Mouse (Mus musculus): ENCODE measurements around the gene Smtn. TPM values are rescaled to one million over a fixed set of nuclear protein-coding genes. Genes with fewer than 3 reads are reported as not detected.

Gene Smtn
- polyA plus RNA-seq, 1 experiment from 2014 or later, result 75.1 TPM

DNA sequence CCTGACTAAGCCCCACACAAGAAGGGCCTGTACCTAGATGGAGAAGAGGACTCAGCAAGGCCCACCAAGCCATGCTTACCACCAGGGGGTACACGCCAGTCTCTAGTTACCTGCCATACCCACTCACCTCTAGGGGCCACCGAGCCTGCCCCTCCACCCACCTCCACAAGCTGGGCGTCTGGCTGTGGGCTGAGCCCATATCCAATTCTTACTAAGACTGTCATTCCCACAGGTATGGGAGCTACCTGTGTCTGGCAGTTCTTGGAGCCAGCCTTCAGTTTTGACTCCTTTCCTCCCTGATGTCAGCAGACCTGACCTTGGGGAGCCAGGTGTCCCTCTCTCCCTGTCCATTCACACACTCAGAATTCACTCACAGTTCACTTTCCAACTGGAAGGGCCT, 2.7 kb downstream of the Smtn start:
- peak; percentile 29 for TF ChIP-seq CTCF (IDR thresholded peaks at IDR 0.05; ENCODE audit: low read depth)

DNA sequence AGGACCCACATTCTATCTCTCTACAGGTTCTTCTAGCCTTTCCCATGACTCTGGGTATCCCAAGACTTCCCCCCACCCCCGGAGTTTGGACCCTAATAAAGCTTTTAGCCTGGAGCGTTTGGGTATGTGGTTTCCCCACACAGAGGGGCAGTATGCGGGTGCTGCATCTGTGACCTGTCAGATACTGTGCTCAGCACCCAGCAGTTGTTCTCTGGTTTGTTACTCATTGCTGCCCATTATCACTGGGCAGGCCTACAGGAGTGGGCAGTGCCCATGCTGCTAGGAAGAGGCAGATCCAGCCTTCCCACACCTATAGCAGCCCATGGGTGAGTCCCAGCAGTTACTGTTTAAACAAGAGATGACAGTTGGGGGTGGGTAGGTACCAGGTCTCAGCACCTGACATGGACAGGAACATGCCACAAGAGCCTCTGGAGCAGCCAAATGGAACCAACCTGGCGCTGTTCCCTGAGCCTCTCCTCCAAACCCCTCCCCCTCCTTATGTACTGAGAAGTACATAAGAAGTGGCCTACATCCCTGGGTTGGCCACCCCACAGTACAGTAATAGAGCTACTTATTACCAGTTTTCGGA, 3.6 kb downstream of the Smtn start:
- no peak for TF ChIP-seq CTCF (IDR thresholded peaks at IDR 0.05; ENCODE audit: low read depth)
- H3K4me1 ChIP-seq (replicated peaks; ENCODE audit: control insufficient read depth, insufficient read depth, low read length), result peaks cover 11% of the 10 kb centered on the region
- no peak for ATAC-seq
- no peak overlapping the region for H3K4me3 ChIP-seq (ENCODE audit: low read depth, low read length)
- no peaks in the 10 kb centered on the region for H3K27me3 ChIP-seq (replicated peaks; ENCODE audit: control insufficient read depth, insufficient read depth, low read length)
- WGBS, result 89% methylated on average over 5 of the region's 5 CpGs
- H3K27ac ChIP-seq (ENCODE audit: low read depth, low read length), result no peak overlapping the region
- H3K9ac ChIP-seq (ENCODE audit: low read depth, low read length), result no peak overlapping the region
- H3K9me3 ChIP-seq (ENCODE audit: control insufficient read depth), result no peaks in the 10 kb centered on the region
- peaks cover 21% of the 10 kb centered on the region for H3K36me3 ChIP-seq (ENCODE audit: control insufficient read depth, insufficient read depth)
- H3K4me2 ChIP-seq (replicated peaks; ENCODE audit: low read depth), result peak overlapping the region; percentile 95

More for the DNA sequence above, 2.7 kb downstream of the Smtn start:
- no peak for ATAC-seq
- H3K9ac ChIP-seq (ENCODE audit: low read depth, low read length), result 0 out of 2 replicates have a peak overlapping the region, but pooled peaks have one; percentile 60
- H3K36me3 ChIP-seq (ENCODE audit: control insufficient read depth, insufficient read depth), result peaks cover 12% of the 10 kb centered on the region
- 76% methylated on average over 3 of the region's 3 CpGs for WGBS
- no peak overlapping the region for H3K27ac ChIP-seq (ENCODE audit: low read depth, low read length)
- H3K4me3 ChIP-seq (ENCODE audit: low read depth, low read length), result peak overlapping the region; percentile 64
- H3K4me1 ChIP-seq (replicated peaks; ENCODE audit: control insufficient read depth, insufficient read depth, low read length), result peaks cover 11% of the 10 kb centered on the region
- no peaks in the 10 kb centered on the region for H3K27me3 ChIP-seq (replicated peaks; ENCODE audit: control insufficient read depth, insufficient read depth, low read length)
- H3K9me3 ChIP-seq (ENCODE audit: control insufficient read depth), result no peaks in the 10 kb centered on the region
- peak overlapping the region; percentile 95 for H3K4me2 ChIP-seq (replicated peaks; ENCODE audit: low read depth)

DNA sequence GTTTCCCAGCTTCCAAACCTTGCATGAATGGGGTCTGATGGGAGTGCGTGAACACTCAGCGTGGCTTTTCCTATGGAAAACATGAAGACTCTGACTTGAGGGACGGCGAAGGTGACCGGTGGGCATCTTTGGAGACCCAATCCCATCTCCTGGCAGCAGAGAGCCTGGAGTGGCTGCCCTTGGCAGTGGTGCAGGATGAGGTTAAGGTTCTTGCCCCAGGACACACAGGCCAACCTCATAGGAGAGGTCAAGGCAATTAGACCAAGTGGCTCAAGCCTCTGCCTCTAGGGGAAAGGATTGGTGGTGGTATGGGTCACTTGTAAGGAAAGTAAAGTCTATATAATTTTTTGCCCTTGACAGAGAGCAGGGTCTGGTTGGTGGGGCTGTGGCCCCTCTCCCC, 4.3 kb downstream of the Smtn start:
- Histone ChIP-seq H3K9me3 (ENCODE audit: control insufficient read depth) (no peaks in the 10 kb centered on the region), H3K36me3 (ENCODE audit: control insufficient read depth, insufficient read depth) (peaks cover 28% of the 10 kb centered on the region), H3K27ac (ENCODE audit: low read depth, low read length) (peak overlapping the region; percentile 78), H3K4me2 (replicated peaks; ENCODE audit: low read depth) (peak overlapping the region; percentile 95), H3K4me1 (replicated peaks; ENCODE audit: control insufficient read depth, insufficient read depth, low read length) (peaks cover 11% of the 10 kb centered on the region), H3K27me3 (replicated peaks; ENCODE audit: control insufficient read depth, insufficient read depth, low read length) (no peaks in the 10 kb centered on the region), H3K4me3 (ENCODE audit: low read depth, low read length) (peak overlapping the region; percentile 49), H3K9ac (ENCODE audit: low read depth, low read length) (peak overlapping the region; percentile 68)
- no peak for TF ChIP-seq CTCF (IDR thresholded peaks at IDR 0.05; ENCODE audit: low read depth)
- WGBS, result 53% methylated on average over 5 of the region's 5 CpGs
- ATAC-seq, result no peak

GRCm38 (mm10) chr11:3535406-3535986, 4.9 kb downstream of the Smtn start:
- peak; percentile 99 for TF ChIP-seq CTCF (IDR thresholded peaks at IDR 0.05; ENCODE audit: low read depth)
- WGBS, result under 1% methylated on average over 36 of the region's 36 CpGs
- Histone ChIP-seq H3K9me3 (ENCODE audit: control insufficient read depth) (no peaks in the 10 kb centered on the region), H3K4me1 (replicated peaks; ENCODE audit: control insufficient read depth, insufficient read depth, low read length) (peaks cover 11% of the 10 kb centered on the region), H3K27ac (ENCODE audit: low read depth, low read length) (peak overlapping the region; percentile 78), H3K27me3 (replicated peaks; ENCODE audit: control insufficient read depth, insufficient read depth, low read length) (no peaks in the 10 kb centered on the region), H3K36me3 (ENCODE audit: control insufficient read depth, insufficient read depth) (peaks cover 34% of the 10 kb centered on the region), H3K4me2 (replicated peaks; ENCODE audit: low read depth) (peak overlapping the region; percentile 95), H3K9ac (ENCODE audit: low read depth, low read length) (peak overlapping the region; percentile 68), H3K4me3 (ENCODE audit: low read depth, low read length) (peak overlapping the region; percentile 49)
- ATAC-seq, result peak; percentile 77

- TF ChIP-seq CTCF (IDR thresholded peaks at IDR 0.05; ENCODE audit: low read depth), result no peak
- Histone ChIP-seq H3K27ac (ENCODE audit: low read depth, low read length) (no peak overlapping the region), H3K4me1 (replicated peaks; ENCODE audit: control insufficient read depth, insufficient read depth, low read length) (peaks cover 11% of the 10 kb centered on the region), H3K9ac (ENCODE audit: low read depth, low read length) (peak overlapping the region; percentile 34; the same call in 1 of the 2 replicates), H3K27me3 (replicated peaks; ENCODE audit: control insufficient read depth, insufficient read depth, low read length) (no peaks in the 10 kb centered on the region), H3K4me3 (ENCODE audit: low read depth, low read length) (peak overlapping the region; percentile 49; the same call in 1 of the 2 replicates), H3K36me3 (ENCODE audit: control insufficient read depth, insufficient read depth) (peaks cover 39% of the 10 kb centered on the region), H3K4me2 (replicated peaks; ENCODE audit: low read depth) (peak overlapping the region; percentile 95), H3K9me3 (ENCODE audit: control insufficient read depth) (no peaks in the 10 kb centered on the region)
- WGBS, result 19% methylated on average over 8 of the region's 8 CpGs
- ATAC-seq, result no peak
These were observed 5.5 kb downstream of the Smtn start for GRCm38 (mm10) chr11:3534956-3535355.

- no peak for ATAC-seq
- H3K27ac ChIP-seq (ENCODE audit: low read depth, low read length), result no peak overlapping the region
- H3K27me3 ChIP-seq (replicated peaks; ENCODE audit: control insufficient read depth, insufficient read depth, low read length), result no peaks in the 10 kb centered on the region
- WGBS, result 92% methylated on average over 17 of the region's 17 CpGs
- H3K4me1 ChIP-seq (replicated peaks; ENCODE audit: control insufficient read depth, insufficient read depth, low read length), result peaks cover 10% of the 10 kb centered on the region
- H3K4me2 ChIP-seq (replicated peaks; ENCODE audit: low read depth), result no peak overlapping the region
- no peak overlapping the region for H3K4me3 ChIP-seq (ENCODE audit: low read depth, low read length)
- H3K36me3 ChIP-seq (ENCODE audit: control insufficient read depth, insufficient read depth), result peaks cover 54% of the 10 kb centered on the region
- no peak overlapping the region for H3K9ac ChIP-seq (ENCODE audit: low read depth, low read length)
- no peak for TF ChIP-seq CTCF (IDR thresholded peaks at IDR 0.05; ENCODE audit: low read depth)
- no peaks in the 10 kb centered on the region for H3K9me3 ChIP-seq (ENCODE audit: control insufficient read depth)
These were observed 6.9 kb downstream of the Smtn start for GRCm38 (mm10) chr11:3533406-3533932.

All from intestine, postnatal 0 days (tissue).